Mouse (Mus musculus) olfactory bulb, adult 2 months (tissue): ENCODE data around the gene Ppp6c.

Experiments
- CTCF ChIP-seq: fragments of 200-500 bp; IDR thresholded peaks from 2 replicates; pipeline ENCODE4 v1.5.1; 2012; ENCODE audit warnings: low read depth, mild to moderate bottlenecking, low read length, moderate library complexity; ENCODE audit not compliant: insufficient read depth
- POLR2A ChIP-seq: fragments of 200-500 bp; IDR thresholded peaks from 2 replicates; pipeline ENCODE4 v1.6.1; 2012; ENCODE audit warnings: mild to moderate bottlenecking, low read depth, low read length, moderate library complexity; ENCODE audit not compliant: insufficient read depth

- no peak for TF ChIP-seq CTCF
- TF ChIP-seq POLR2A = no peak
Measured at GRCm38 (mm10) chr2:39157916-39158315, 68.3 kb downstream of the Ppp6c start.
